Mouse (Mus musculus) thymus, adult 2 months (tissue): Measurements from ENCODE around the gene Fads3.

Experiments used
- CTCF ChIP-seq: fragments of 200-500 bp; IDR thresholded peaks from 2 replicates; pipeline ENCODE4 v1.5.1; 2012; ENCODE audit warnings: mild to moderate bottlenecking, control low read depth, low read length, moderate library complexity, borderline replicate concordance; ENCODE audit not compliant: control insufficient read depth, poor library complexity, insufficient read depth; ENCODE audit errors: extremely low read depth
- POLR2A ChIP-seq: fragments of 200-500 bp; IDR thresholded peaks from 2 replicates; pipeline ENCODE4 v1.6.1; 2012; ENCODE audit warnings: mild to moderate bottlenecking, low read length, control low read depth, moderate library complexity; ENCODE audit not compliant: control insufficient read depth, poor library complexity, insufficient read depth; ENCODE audit errors: extremely low read depth

DNA sequence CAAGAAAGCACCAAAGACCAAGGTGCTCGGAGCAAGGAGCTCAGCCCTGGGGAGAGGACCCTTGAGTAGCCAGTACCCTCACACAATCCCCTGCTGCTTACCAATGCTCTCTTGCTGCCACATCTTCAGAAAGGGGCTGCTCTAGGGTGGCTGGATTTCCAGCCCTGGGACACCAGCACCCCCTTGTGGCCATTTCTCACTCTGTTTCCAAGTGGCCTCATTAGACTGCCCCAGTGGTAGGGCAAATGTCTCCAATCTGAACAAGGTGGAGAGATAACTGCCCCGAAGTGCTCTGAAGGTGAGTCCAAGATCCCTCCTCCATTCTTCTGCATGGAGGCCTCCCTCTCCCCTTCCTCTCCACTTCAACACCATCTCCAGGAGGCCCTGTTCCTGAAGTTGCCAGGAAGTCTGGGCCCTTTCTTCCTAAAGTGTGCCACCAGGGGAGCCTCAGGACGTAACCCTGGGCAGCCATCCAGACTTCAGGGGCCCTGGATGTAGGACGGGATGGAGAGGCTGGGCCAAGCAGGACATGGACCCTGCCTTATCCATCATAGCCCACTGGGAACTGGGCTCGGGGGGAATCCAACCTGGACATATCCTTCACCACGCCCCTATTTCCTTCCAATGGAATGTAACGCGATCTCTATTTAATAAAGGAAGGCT lies 6.5 kb upstream of the Fads3 start:
- TF ChIP-seq POLR2A (no peak), CTCF (peak; percentile 77; the same call in 1 of the 2 replicates)
